Mouse (Mus musculus) stomach, postnatal 0 days (tissue): ENCODE measurements at regions not wholly inside any gene's neighbourhood (a gene's known extent, or its start where the extent isn't known, plus 50 kb on each side); places are given as distances from the start of the nearest gene placed in this dataset.

Experiments
- CTCF ChIP-seq: IDR thresholded peaks from 2 replicates; pipeline ENCODE4 v1.5.1; 2016; ENCODE audit warnings: antibody characterized with exemption, low read depth, mild to moderate bottlenecking, moderate library complexity
- EP300 ChIP-seq: optimal IDR thresholded peaks from 2 replicates; pipeline ENCODE3; 2016; ENCODE audit warnings: antibody characterized with exemption

DNA sequence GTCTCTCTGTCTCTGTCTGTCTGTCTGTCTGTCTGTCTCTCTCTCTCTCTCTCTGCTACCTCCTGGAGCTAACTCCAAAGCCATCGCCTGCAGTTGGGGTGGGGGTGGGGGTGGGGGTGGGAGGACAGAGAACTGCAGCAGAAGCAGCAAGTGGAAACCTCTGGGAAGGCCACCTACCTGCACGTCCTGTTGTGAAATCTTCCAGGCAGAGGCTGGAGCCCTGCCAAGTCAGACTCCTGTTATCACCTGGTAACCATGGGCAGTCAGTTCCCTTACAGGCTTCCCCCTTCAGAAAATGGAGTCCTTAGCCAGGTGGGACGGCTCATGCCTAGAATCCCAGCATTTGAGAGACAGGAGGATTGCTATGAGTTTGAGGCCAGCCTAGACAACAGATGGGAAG is 361.8 kb downstream of the Bcor start:
- TF ChIP-seq CTCF (no peak), EP300 (no peak)
